Mouse (Mus musculus) CD4-positive, CD25-positive, alpha-beta regulatory T cell, adult 9 weeks (primary cell): Measurements from ENCODE around the gene Krtap5-2. TPM values are rescaled to one million over a fixed set of nuclear protein-coding genes. Genes with fewer than 3 reads are reported as not detected.

ENCODE experiments used
- polyA plus RNA-seq: library from polyadenylated mRNA; unstranded; fragments of 100-300 nt; shearing (Covaris generic); gene quantifications from one replicate; pipeline ENCODE4 v1.2.1, GENCODE M21; 2017

Krtap5-2 gene
- not detected for polyA plus RNA-seq

DNA sequence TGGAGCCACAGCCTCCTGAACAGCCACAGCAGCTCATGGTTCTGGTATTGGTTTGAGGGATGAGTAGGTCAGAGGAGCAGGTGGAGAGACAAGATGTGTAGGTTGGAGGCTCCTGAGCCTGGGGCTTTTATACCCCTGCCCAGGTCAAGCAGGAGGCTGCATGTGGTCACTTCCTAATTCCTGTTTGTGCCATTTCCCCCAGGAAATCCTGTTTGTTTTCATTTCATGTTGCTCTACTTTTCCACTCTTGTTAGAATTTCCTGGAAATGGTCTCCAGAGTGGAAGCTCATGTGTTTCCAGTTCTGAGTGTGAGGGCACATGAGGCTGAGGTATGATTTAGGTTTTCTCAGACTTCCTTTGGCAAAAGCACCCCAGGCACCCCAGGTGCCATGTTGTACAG, at the start of gene Krtap5-2:
Gene Krtap5-2, minus strand, starts transcription at position 101 of the 400 bp plus-strand sequence.

GRCm38 (mm10) chr7:142211559-142211958, 35.8 kb upstream of the Krtap5-2 start, which contains the start of gene Gm7579:
Gm7579 (plus strand) TSS chr7:142211859.

GRCm38 (mm10) chr7:142201064-142201463, 25.3 kb upstream of the Krtap5-2 start, which contains the start of gene Krtap5-3:
Krtap5-3 (plus strand) TSS chr7:142201364.

DNA sequence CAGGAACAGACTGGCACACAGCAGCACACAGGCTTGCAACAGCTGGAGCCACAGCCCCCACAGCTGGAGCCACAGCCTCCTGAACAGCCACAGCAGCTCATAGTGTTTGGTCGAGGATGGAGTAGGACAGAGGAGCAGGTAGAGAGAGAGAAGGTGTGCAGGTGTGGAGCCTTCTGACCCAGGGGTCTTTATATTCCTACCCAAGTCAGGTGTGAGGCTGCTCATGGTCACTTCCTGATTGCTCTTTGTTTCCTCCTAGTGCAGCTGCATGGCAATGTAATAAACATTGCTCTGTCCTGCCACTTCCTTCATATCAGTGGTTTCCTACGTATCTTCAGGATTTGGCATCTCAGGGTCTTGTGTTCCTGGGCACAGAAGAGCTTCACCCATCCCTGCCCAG, 14.5 kb upstream of the Krtap5-2 start, which contains the start of gene Gm10153:
Gene Gm10153, minus strand, starts transcription at position 101 of the 400 bp plus-strand sequence.

DNA sequence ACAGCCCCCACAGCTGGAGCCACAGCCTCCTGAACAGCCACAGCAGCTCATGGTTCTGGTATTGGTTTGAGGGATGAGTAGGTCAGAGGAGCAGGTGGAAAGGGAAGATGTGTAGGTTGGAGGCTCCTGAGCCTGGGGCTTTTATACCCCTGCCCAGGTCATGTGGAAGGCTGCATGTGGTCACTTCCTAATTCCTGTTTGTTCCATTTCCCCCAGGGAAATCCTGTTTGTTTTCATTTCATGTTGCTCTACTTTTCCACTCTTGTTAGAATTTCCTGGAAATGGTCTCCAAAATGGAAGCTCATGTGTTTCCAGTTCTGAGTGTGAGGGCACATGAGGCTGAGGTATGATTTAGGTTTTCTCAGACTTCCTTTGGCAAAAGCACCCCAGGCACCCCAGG, 10.2 kb downstream of the Krtap5-2 start, which contains the start of gene Gm4553:
Gene Gm4553, minus strand, starts transcription at position 101 of the 400 bp plus-strand sequence.

GRCm38 (mm10) chr7:142157013-142157412, 18.8 kb downstream of the Krtap5-2 start, which contains the start of gene Gm29735:
Gm29735 (minus strand) TSS chr7:142157113.

GRCm38 (mm10) chr7:142144507-142144906, 31.3 kb downstream of the Krtap5-2 start, which contains the start of gene Gm45337:
Gm45337 (minus strand) TSS chr7:142144607.

GRCm38 (mm10) chr7:142135934-142136333, 39.9 kb downstream of the Krtap5-2 start, which contains the start of gene Gm39115:
Gm39115 (minus strand) TSS chr7:142136034.

Other genes starting within 250 kb of the Krtap5-2 start
- gene Brsk2, start 226.3 kb downstream of the Krtap5-2 start, polyA plus RNA-seq: 0.68 TPM
- gene Mob2, start 114.9 kb downstream of the Krtap5-2 start, polyA plus RNA-seq: 91.6 TPM
- not detected for gene Dusp8, start 80.2 kb downstream of the Krtap5-2 start, polyA plus RNA-seq
- not detected for gene Gm45618, start 55.3 kb downstream of the Krtap5-2 start, polyA plus RNA-seq
- gene Gm39115, start 40.0 kb downstream of the Krtap5-2 start, polyA plus RNA-seq: not detected
- not detected for gene Gm45337, start 31.4 kb downstream of the Krtap5-2 start, polyA plus RNA-seq
- gene Gm29735, start 18.9 kb downstream of the Krtap5-2 start, polyA plus RNA-seq: not detected
- gene Gm4553, start 10.3 kb downstream of the Krtap5-2 start, polyA plus RNA-seq: not detected
- not detected for gene Gm10153, start 14.4 kb upstream of the Krtap5-2 start, polyA plus RNA-seq
- gene Krtap5-3, start 25.4 kb upstream of the Krtap5-2 start, polyA plus RNA-seq: not detected
- gene Gm7579, start 35.9 kb upstream of the Krtap5-2 start, polyA plus RNA-seq: not detected
- not detected for gene Krtap5-5, start 54.0 kb upstream of the Krtap5-2 start, polyA plus RNA-seq
- gene Gm40460, start 65.1 kb upstream of the Krtap5-2 start, polyA plus RNA-seq: not detected
- not detected for gene Gm2431, start 82.3 kb upstream of the Krtap5-2 start, polyA plus RNA-seq
- gene Gm4559, start 98.4 kb upstream of the Krtap5-2 start, polyA plus RNA-seq: not detected
- not detected for gene Krtap5-1, start 121.1 kb upstream of the Krtap5-2 start, polyA plus RNA-seq
- gene Krtap5-4, start 127.5 kb upstream of the Krtap5-2 start, polyA plus RNA-seq: not detected
- gene Ifitm10, start 197.7 kb upstream of the Krtap5-2 start, polyA plus RNA-seq: 4.2 TPM
- 2.0 TPM for gene Gm49369, start 206.7 kb upstream of the Krtap5-2 start, polyA plus RNA-seq
- gene Ctsd, start 212.0 kb upstream of the Krtap5-2 start, polyA plus RNA-seq: 438 TPM